In genomic region chr11:87036180-87036579, GRCm38 (mm10) we compare ENCODE assay signal across 13 mouse cellular contexts. TPM values are rescaled to one million over a fixed set of nuclear protein-coding genes. Genes with fewer than 3 reads are reported as not detected.
A peak's percentile ranks its signal among the peaks of the same experiment; 100 is the strongest.
DNase-seq lines count a peak whose midpoint lies in the region; ATAC-seq lines count a peak whose summit lies in the region.
"Had no signal": no experiment of that assay in that cellular context is flagged by ENCODE, and none has a peak within 500 bp of the region (broad histone marks: within the 10 kb centered on the region; RNA-seq: fewer than 3 reads in every experiment).

No protein-coding gene starts in this region.

- no peak for ATAC-seq in erythroid progenitor cell, adult 5-6 weeks (replicated peaks; ENCODE audit: low FRiP score, poor library complexity, severe bottlenecking)
- ATAC-seq: inflammation-experienced regulatory T-cells, adult 6 months had no signal

- DNase-seq in adrenal gland, postnatal 14 days, result peak; percentile 24
- DNase-seq in adrenal gland, adult 2 months, result no peak
- DNase-seq in left cerebral cortex, postnatal 4 days, result peak; percentile 2
- DNase-seq in left cerebral cortex, postnatal 25 days (ENCODE audit: low spot score in 2 of 2), result no peak
- DNase-seq in 416B (ENCODE audit: low read depth), result peak; percentile 55
- DNase-seq in WW6 (ENCODE audit: low read depth, low spot score), result peak; percentile 29
- DNase-seq in urinary bladder, postnatal 10 days (ENCODE audit: low spot score), result no peak
- DNase-seq: adrenal gland, postnatal 36 days; cerebellum, adult 11 months; heart, adult 18-20 months; heart, postnatal 36 days had no signal

- intact Hi-C loops in left cerebral cortex, postnatal 4 days (cut with DNase I), result no loop called here
- intact Hi-C loops in left cerebral cortex, postnatal 25 days (cut with DNase I), result no loop called here

RNA-seq across cellular contexts. Expression of gene Gdpd1, which starts 37.7 kb away (rescaled TPM):
- total RNA-seq in adrenal gland, postnatal 14 days (2021), result 5.3 and 6.8 TPM in 2 replicates
- total RNA-seq in adrenal gland, adult 2 months (2021), result 1 to 10 TPM; 3.1 to 6.4 TPM
- 0.95 and 1.1 TPM in 2 replicates for polyA plus RNA-seq in adrenal gland, adult 2 months (2012; rRNA removed)
- 10 to 100 TPM; 79.3 to 79.9 TPM for total RNA-seq in left cerebral cortex, postnatal 4 days (2021)
- total RNA-seq in left cerebral cortex, postnatal 25 days (2021), result 10 to 100 TPM; 41.3 to 46.1 TPM
- total RNA-seq in erythroid progenitor cell, adult 5-6 weeks (2015; ENCODE audit: low replicate concordance), result 5.0 and 8.4 TPM in 2 replicates
- total RNA-seq in erythroid progenitor cell, adult 5-6 weeks (2017; ENCODE audit: low replicate concordance), result 3.3 and 5.7 TPM in 2 replicates

RNA-seq across cellular contexts. Expression of gene Ypel2, which starts 42.7 kb away (rescaled TPM):
- 20.0 and 22.1 TPM in 2 replicates for total RNA-seq in adrenal gland, postnatal 14 days (2021)
- total RNA-seq in adrenal gland, adult 2 months (2021), result 10 to 100 TPM; 21.6 to 32.2 TPM
- polyA plus RNA-seq in adrenal gland, adult 2 months (2012; rRNA removed), result 13.1 and 16.2 TPM in 2 replicates
- total RNA-seq in left cerebral cortex, postnatal 4 days (2021), result 1 to 10 TPM; 6.0 to 6.4 TPM
- total RNA-seq in left cerebral cortex, postnatal 25 days (2021), result 10 to 100 TPM; 49.8 to 61.2 TPM
- total RNA-seq in erythroid progenitor cell, adult 5-6 weeks (2015; ENCODE audit: low replicate concordance), result 0.36 and 2.9 TPM in 2 replicates
- 0.13 and 1.5 TPM in 2 replicates for total RNA-seq in erythroid progenitor cell, adult 5-6 weeks (2017; ENCODE audit: low replicate concordance)

RNA-seq across cellular contexts. Expression of gene Smg8, which starts 50.4 kb away (rescaled TPM):
- 16.2 and 18.3 TPM in 2 replicates for total RNA-seq in adrenal gland, postnatal 14 days (2021)
- total RNA-seq in adrenal gland, adult 2 months (2021), result 10 to 100 TPM; 15.6 to 25.0 TPM
- polyA plus RNA-seq in adrenal gland, adult 2 months (2012; rRNA removed), result 3.4 and 5.2 TPM in 2 replicates
- total RNA-seq in left cerebral cortex, postnatal 4 days (2021), result 10 to 100 TPM; 18.6 to 19.3 TPM
- total RNA-seq in left cerebral cortex, postnatal 25 days (2021), result 10 to 100 TPM; 16.6 to 16.9 TPM
- total RNA-seq in erythroid progenitor cell, adult 5-6 weeks (2015; ENCODE audit: low replicate concordance), result 2.2 and 3.4 TPM in 2 replicates
- total RNA-seq in erythroid progenitor cell, adult 5-6 weeks (2017; ENCODE audit: low replicate concordance), result 5.8 and 6.2 TPM in 2 replicates

Comparison
In these comparisons a context has a peak if more than half of its experiments do, and no peak if none do; other contexts are left out.
1. DNase-seq: peak in adrenal gland, postnatal 14 days (single experiment), left cerebral cortex, postnatal 4 days (single experiment), 416B (single experiment) and WW6 (single experiment); none in adrenal gland, adult 2 months (single experiment), left cerebral cortex, postnatal 25 days (0 of 2) and urinary bladder, postnatal 10 days (single experiment).